In genomic region chr15:86005691-86006525, GRCm38 (mm10) we compare ENCODE assay signal across 8 mouse cellular contexts. TPM values are rescaled to one million over a fixed set of nuclear protein-coding genes. Genes with fewer than 3 reads are reported as not detected.
DNase-seq lines count a peak whose midpoint lies in the region; ATAC-seq and TF ChIP-seq lines count a peak whose summit lies in the region.

No protein-coding gene starts in this region.

- no peak for TF ChIP-seq EP300 in heart, postnatal 0 days (IDR thresholded peaks at IDR 0.05; ENCODE audit: low read depth)

- H3K27me3 ChIP-seq in embryonic facial prominence, embryonic 10.5 days (replicated peaks; ENCODE audit: low read depth, poor library complexity, severe bottlenecking) = peaks cover 45% of the 10 kb centered on the region
- no peaks in the 10 kb centered on the region for H3K27me3 ChIP-seq in heart, postnatal 0 days (ENCODE audit: control insufficient read depth, insufficient read depth, low read length)
- H3K27me3 ChIP-seq in neural tube, embryonic 11.5 days (ENCODE audit: control insufficient read depth, insufficient read depth, low read length) = no peaks in the 10 kb centered on the region

- peak; percentile 75 for ATAC-seq in heart, postnatal 0 days (ENCODE audit: insufficient read depth, low read depth)
- ATAC-seq in neural tube, embryonic 11.5 days (ENCODE audit: insufficient read depth, low FRiP score, low TSS enrichment) = peak; percentile 79

- peaks cover 42% of the 10 kb centered on the region for H3K4me1 ChIP-seq in embryonic facial prominence, embryonic 10.5 days
- peaks cover 28% of the 10 kb centered on the region for H3K4me1 ChIP-seq in heart, postnatal 0 days (ENCODE audit: control insufficient read depth, insufficient read depth)
- H3K4me1 ChIP-seq in neural tube, embryonic 11.5 days (ENCODE audit: control insufficient read depth, insufficient read depth, low read length) = peaks cover 20% of the 10 kb centered on the region

- intact Hi-C loops in left cerebral cortex, postnatal 36 days (cut with DNase I) = no loop called here

- peak; percentile 65 for DNase-seq in gastrocnemius, adult 18-20 months (ENCODE audit: low spot score)
- no peak for DNase-seq in gastrocnemius, postnatal 10 days
- DNase-seq in embryonic facial prominence, embryonic 10.5 days (ENCODE audit: low spot score) = peak; percentile 77
- DNase-seq in heart, postnatal 0 days (ENCODE audit: low spot score) = peak; percentile 84
- peak; percentile 85 for DNase-seq in neural tube, embryonic 11.5 days (ENCODE audit: low spot score)
- DNase-seq in urinary bladder, adult 18-20 months (ENCODE audit: low spot score in 2 of 2) = no peak
- no peak for DNase-seq in B cell, adult 2 months
- no peak for DNase-seq in left cerebral cortex, postnatal 36 days (ENCODE audit: low spot score in 2 of 2)

- H3K27ac ChIP-seq in embryonic facial prominence, embryonic 10.5 days (replicated peaks) = peak overlapping the region; percentile 72
- H3K27ac ChIP-seq in heart, postnatal 0 days (ENCODE audit: low read depth) = peak overlapping the region; percentile 86
- H3K27ac ChIP-seq in neural tube, embryonic 11.5 days (ENCODE audit: low read depth, low read length) = peak overlapping the region; percentile 74

- no peak overlapping the region for H3K9ac ChIP-seq in heart, postnatal 0 days (replicated peaks; ENCODE audit: low read depth, low read length)
- H3K9ac ChIP-seq in neural tube, embryonic 11.5 days (ENCODE audit: low read length) = no peak overlapping the region

- no peak overlapping the region for H3K4me2 ChIP-seq in heart, postnatal 0 days (ENCODE audit: low read depth, low read length)
- H3K4me2 ChIP-seq in neural tube, embryonic 11.5 days (ENCODE audit: low read depth) = 0 out of 2 replicates have a peak overlapping the region, but pooled peaks have one; percentile 23

- 23% methylated on average over 11 of the region's 11 CpGs for WGBS in embryonic facial prominence, embryonic 10.5 days
- 29% methylated on average over 11 of the region's 11 CpGs for WGBS in heart, postnatal 0 days
- 11% methylated on average over 11 of the region's 11 CpGs for WGBS in neural tube, embryonic 11.5 days

- H3K36me3 ChIP-seq in embryonic facial prominence, embryonic 10.5 days (replicated peaks) = no peaks in the 10 kb centered on the region
- no peaks in the 10 kb centered on the region for H3K36me3 ChIP-seq in heart, postnatal 0 days (replicated peaks; ENCODE audit: control insufficient read depth, insufficient read depth, low read length)
- H3K36me3 ChIP-seq in neural tube, embryonic 11.5 days (ENCODE audit: control insufficient read depth, insufficient read depth, low read length) = no peaks in the 10 kb centered on the region

- peak overlapping the region; percentile 5; the same call in 1 of the 2 replicates for H3K4me3 ChIP-seq in embryonic facial prominence, embryonic 10.5 days
- no peak overlapping the region for H3K4me3 ChIP-seq in heart, postnatal 0 days (ENCODE audit: low read depth, low read length)
- no peak overlapping the region for H3K4me3 ChIP-seq in neural tube, embryonic 11.5 days (ENCODE audit: low read depth, low read length)

- no peaks in the 10 kb centered on the region for H3K9me3 ChIP-seq in embryonic facial prominence, embryonic 10.5 days
- H3K9me3 ChIP-seq in heart, postnatal 0 days (replicated peaks; ENCODE audit: control insufficient read depth, low read length) = no peaks in the 10 kb centered on the region
- H3K9me3 ChIP-seq in neural tube, embryonic 11.5 days (ENCODE audit: control insufficient read depth, low read length) = no peaks in the 10 kb centered on the region

- 0 out of 2 replicates have a peak, but pooled peaks have one; percentile 0 for TF ChIP-seq CTCF in heart, postnatal 0 days (IDR thresholded peaks at IDR 0.05; ENCODE audit: low read depth)

RNA-seq across cellular contexts. Expression of gene Celsr1, which starts 27.7 kb away (rescaled TPM):
- under 1 TPM; 0.24 to 0.32 TPM for total RNA-seq in gastrocnemius, adult 18-20 months (2021)
- total RNA-seq in gastrocnemius, postnatal 10 days (2021) = under 1 TPM; 0.73 to 0.88 TPM
- polyA plus RNA-seq in embryonic facial prominence, embryonic 10.5 days (2016; fragmentation: Nextera tagmentation; extraction: Ambion mirVana) = 1.2 and 1.5 TPM in 2 replicates
- 17.4 and 18.0 TPM in 2 replicates for total RNA-seq in heart, postnatal 0 days (2014; rRNA removed; ENCODE audit: low replicate concordance)
- 0.80 and 0.97 TPM in 2 replicates for polyA plus RNA-seq in heart, postnatal 0 days (2015; fragmentation: Nextera tagmentation; extraction: Ambion mirVana)
- 5.1 and 5.4 TPM in 2 replicates for polyA plus RNA-seq in neural tube, embryonic 11.5 days (2014; fragmentation: Nextera tagmentation; extraction: Ambion mirVana)
- 1 to 10 TPM; 3.4 to 4.3 TPM for total RNA-seq in left cerebral cortex, postnatal 36 days (2021)

RNA-seq across cellular contexts. Expression of gene Gramd4, which starts 51.6 kb away (rescaled TPM):
- 10 to 100 TPM in 1 of 2 experiments, 1 to 10 TPM in 1; 7.6 to 12.1 TPM for total RNA-seq in gastrocnemius, adult 18-20 months (2021)
- total RNA-seq in gastrocnemius, postnatal 10 days (2021) = 10 to 100 TPM; 11.4 to 11.5 TPM
- polyA plus RNA-seq in embryonic facial prominence, embryonic 10.5 days (2016; fragmentation: Nextera tagmentation; extraction: Ambion mirVana) = 13.7 and 13.8 TPM in 2 replicates
- 31.8 and 35.0 TPM in 2 replicates for total RNA-seq in heart, postnatal 0 days (2014; rRNA removed; ENCODE audit: low replicate concordance)
- polyA plus RNA-seq in heart, postnatal 0 days (2015; fragmentation: Nextera tagmentation; extraction: Ambion mirVana) = 15.4 and 16.2 TPM in 2 replicates
- 10.5 and 11.7 TPM in 2 replicates for polyA plus RNA-seq in neural tube, embryonic 11.5 days (2014; fragmentation: Nextera tagmentation; extraction: Ambion mirVana)
- total RNA-seq in left cerebral cortex, postnatal 36 days (2021) = 10 to 100 TPM; 34.9 to 49.4 TPM

Comparison
In these comparisons a context has a peak if more than half of its experiments do, and no peak if none do; other contexts are left out.
1. DNase-seq: peak in gastrocnemius, adult 18-20 months (single experiment), embryonic facial prominence, embryonic 10.5 days (single experiment), heart, postnatal 0 days (single experiment) and neural tube, embryonic 11.5 days (single experiment); none in gastrocnemius, postnatal 10 days (single experiment), urinary bladder, adult 18-20 months (0 of 2), B cell, adult 2 months (0 of 2) and left cerebral cortex, postnatal 36 days (0 of 2).
2. Peak in every context shown above with its lines, with median percentiles within 50 percentile points of each other: H3K27ac ChIP-seq.